Mouse (Mus musculus): Measurements from ENCODE around the gene Lck.

GRCm38 (mm10) chr4:129586943-129587342 lies 13.5 kb upstream of the Lck start:
- no peak for TF ChIP-seq GATA1 (IDR thresholded peaks at IDR 0.05; ENCODE audit: borderline replicate concordance, low read length)
- no peak for TF ChIP-seq FLI1 (IDR thresholded peaks at IDR 0.05; ENCODE audit: low read length)
